Mouse (Mus musculus) cerebellum, adult 2 months (tissue): ENCODE results near the gene Zfp277. TPM values are rescaled to one million over a fixed set of nuclear protein-coding genes. Genes with fewer than 3 reads are reported as not detected.

Experiments
- DNase-seq, 2 experiments: peaks; one replicate each; pipeline ENCODE4 v3.0.0; 2021
- H3K27ac ChIP-seq: fragments of 200-500 bp; 2 replicates; pipeline ENCODE4 v1.5.1; 2012; ENCODE audit warnings: low read length, control low read depth, inconsistent platforms; ENCODE audit not compliant: insufficient read depth
- H3K27me3 ChIP-seq: fragments of 200-500 bp; 2 replicates; pipeline ENCODE4 v1.6.1; 2012; ENCODE audit warnings: inconsistent platforms, mild to moderate bottlenecking, low read length, moderate library complexity; ENCODE audit not compliant: control insufficient read depth, insufficient read depth
- H3K4me1 ChIP-seq: fragments of 200-500 bp; 2 replicates; pipeline ENCODE4 v1.6.1; 2011; ENCODE audit warnings: low read length; ENCODE audit not compliant: control insufficient read depth, insufficient read depth
- H3K4me3 ChIP-seq: fragments of 200-500 bp; replicated peaks from 2 replicates; pipeline ENCODE3; 2011; ENCODE audit warnings: mild to moderate bottlenecking, low read depth, low read length, control low read depth; ENCODE audit not compliant: insufficient read depth
- CTCF ChIP-seq: fragments of 200-500 bp; IDR thresholded peaks from 2 replicates; pipeline ENCODE4 v1.5.1; 2011; ENCODE audit warnings: low read depth, mild to moderate bottlenecking, control low read depth, low read length, moderate library complexity, borderline replicate concordance; ENCODE audit not compliant: insufficient read depth
- POLR2A ChIP-seq: fragments of 200-500 bp; IDR thresholded peaks from 2 replicates; pipeline ENCODE4 v1.6.1; 2011; ENCODE audit warnings: low read length, control low read depth, borderline replicate concordance; ENCODE audit not compliant: insufficient read depth
- WGBS: fragments of 180-500 bp; shearing (Covaris S2); methylation state at CpG from one replicate; pipeline ENCODE4 v1.1.7; 2018; 5-methylcytosine and 5-hydroxymethylcytosine counted together
- polyA plus RNA-seq: library from polyadenylated mRNA; depleted of rRNA; stranded (reverse); fragments of >200 nt; gene quantifications from 2 replicates; pipeline ENCODE4 v1.2.3, GENCODE M21; 2012

The Zfp277 gene
- polyA plus RNA-seq, 1 experiment, result 15.8 TPM

DNA sequence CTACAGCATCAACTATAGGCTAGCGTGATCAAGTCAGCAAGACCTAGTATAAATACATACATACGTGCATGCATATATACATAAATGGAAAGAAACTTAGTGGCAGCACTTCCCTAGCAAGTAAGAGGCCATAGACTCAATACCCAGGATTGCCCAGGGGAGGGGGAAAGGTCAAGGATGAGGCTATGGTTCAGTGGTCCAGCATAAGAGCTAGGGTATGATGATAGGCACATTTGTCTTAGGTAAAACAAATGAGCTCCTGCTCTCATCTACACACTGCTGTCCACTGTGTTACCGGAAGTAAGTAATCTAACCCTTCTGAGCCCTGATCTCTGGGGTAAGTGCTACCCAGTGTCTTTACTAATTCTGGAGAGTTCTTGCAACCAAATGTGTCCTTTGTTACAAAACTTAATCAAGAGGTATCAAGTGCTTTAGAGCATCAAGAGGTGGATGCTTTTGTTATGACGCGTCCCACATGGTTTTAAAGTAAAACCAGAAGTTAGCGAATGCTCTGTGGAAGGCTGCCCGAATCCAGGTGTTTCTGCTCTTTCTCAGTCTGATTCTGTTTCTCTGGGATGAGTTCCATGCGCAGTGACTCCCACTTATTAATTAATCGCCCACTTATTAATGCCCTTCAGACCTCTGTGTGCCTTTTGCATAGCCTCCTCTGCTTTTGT, 3.6 kb upstream of the Zfp277 start:
- 88% methylated on average over 9 of the region's 9 CpGs for WGBS
- H3K4me3 ChIP-seq, result no peak overlapping the region
- DNase-seq, result no peak
- TF ChIP-seq POLR2A (no peak), CTCF (no peak)
- peaks cover 4% of the 10 kb centered on the region; the same call in 1 of the 2 replicates for H3K4me1 ChIP-seq
- no peak overlapping the region for H3K27ac ChIP-seq
- no peaks in the 10 kb centered on the region for H3K27me3 ChIP-seq

DNA sequence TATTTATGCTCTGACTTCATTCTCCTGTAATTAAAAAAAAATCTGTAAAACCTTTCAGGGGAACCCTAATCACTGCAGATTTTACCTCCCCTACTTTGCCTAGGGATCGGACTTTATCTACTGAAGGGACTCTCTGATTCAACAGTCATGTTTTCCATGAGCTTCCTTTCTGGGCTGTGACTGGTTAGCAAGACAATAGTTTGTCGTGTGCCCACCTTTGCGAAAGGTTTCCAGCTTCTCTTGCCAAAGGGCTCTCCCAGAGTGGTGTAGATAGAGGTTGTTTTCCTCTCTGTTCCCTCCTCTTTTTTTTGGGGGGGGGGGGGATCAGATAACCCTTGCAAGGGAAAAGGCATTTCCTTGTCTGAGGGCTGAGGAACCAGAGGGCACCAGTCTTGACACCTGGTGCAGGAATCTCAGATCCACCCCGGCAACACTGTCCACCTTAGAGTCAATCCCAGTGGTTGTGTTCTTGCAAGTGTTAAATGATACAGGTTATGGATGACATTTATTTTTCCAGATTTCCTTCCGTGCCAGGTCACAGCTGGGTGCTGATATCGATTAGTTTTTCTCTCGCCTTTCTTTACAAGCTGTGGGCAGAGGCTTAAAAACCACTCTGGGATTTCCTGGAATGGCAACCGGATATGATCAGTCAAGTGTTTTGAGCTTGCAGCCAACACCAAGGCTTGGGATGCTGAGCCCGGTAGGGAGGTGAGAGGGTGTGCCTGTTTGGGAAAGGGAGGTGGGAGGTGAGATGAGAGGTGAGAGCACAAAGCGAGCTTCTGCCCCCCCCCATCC, 2.1 kb upstream of the Zfp277 start:
- H3K27ac ChIP-seq, result peak overlapping the region; percentile 87; the same call in 1 of the 2 replicates
- no peak for TF ChIP-seq CTCF
- no peak for TF ChIP-seq POLR2A
- 4% methylated on average over 10 of the region's 10 CpGs for WGBS
- H3K4me3 ChIP-seq, result peak overlapping the region; percentile 83
- DNase-seq, result peak; percentile 58 to 63
- H3K4me1 ChIP-seq, result peaks cover 4% of the 10 kb centered on the region; the same call in 1 of the 2 replicates
- no peaks in the 10 kb centered on the region for H3K27me3 ChIP-seq

DNA sequence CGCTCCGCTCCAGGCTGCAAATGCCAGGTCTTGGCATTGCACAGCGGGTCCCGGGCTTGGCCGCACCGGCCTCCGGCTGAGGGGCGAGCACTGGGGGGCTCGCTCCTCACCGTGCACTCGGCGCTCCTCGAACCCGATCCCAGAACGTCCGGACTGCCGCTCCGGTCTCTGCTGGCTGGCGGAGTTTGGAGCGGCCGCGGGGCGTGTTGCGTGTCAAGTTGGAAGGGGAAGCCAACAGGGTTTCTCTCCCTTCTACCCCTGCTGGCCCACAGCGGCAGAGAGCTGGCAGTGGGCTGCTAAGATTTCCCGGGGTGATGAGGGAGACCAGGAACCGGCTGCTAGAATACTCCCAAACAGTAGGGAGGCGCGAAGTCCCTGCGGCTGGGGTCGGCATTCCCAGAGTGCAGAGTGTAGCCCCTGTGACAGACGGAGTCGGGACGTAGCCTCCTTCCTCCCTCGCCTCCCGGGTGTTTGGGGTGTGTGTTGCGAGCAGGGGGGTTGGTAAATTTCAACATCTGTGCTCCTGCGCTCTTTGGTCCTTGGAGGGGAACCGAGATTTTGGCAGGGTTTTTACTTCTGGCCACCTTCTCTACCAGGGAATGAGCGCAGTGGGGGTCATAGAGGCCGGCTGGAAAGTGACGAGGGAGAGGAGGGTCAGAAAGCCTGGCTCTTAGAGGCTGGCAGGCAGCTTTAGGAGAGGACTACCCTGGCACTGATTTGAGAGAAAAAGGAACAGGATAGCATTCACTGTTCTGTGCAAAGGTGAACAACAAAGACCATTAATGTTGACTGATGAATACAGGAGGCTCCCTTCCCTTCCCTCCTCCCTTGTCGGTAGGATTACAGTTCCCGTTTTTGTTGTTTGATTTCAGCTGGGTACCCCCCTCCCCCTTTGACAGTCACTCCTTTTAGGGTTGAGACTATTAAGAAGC, 1.0 kb upstream of the Zfp277 start:
- DNase-seq, result peak; percentile 78 to 83
- under 1% methylated on average over 44 of the region's 44 CpGs for whole genome bisulfite sequencing
- TF ChIP-seq CTCF (no peak), POLR2A (peak; percentile 26; the same call in 1 of the 2 replicates)

DNA sequence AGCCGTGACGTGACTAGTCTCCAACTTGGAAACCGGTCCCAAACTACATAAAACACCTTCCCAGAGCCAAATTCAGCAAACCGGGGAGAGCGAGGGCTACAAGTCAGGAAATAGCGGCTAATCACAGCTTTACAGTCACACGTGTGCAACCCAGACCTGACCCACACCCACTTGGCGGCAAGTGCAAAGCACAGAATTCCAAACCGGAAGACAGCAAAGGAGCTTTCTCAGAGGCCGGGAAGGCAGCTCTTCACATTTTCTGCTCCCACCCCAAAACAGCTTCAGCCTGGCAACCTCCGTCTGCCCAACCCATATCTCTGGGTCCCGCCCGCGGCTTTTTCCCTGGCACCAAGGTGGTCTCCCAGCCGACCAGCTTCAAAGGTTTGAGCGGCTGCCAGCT, 496 bp downstream of the Zfp277 start:
- WGBS, result under 1% methylated on average over 16 of the region's 16 CpGs
- no peak for DNase-seq
- H3K4me3 ChIP-seq, result peak overlapping the region; percentile 83
- no peak overlapping the region for H3K27ac ChIP-seq
- TF ChIP-seq CTCF (no peak), POLR2A (no peak)
- H3K27me3 ChIP-seq, result no peaks in the 10 kb centered on the region
- H3K4me1 ChIP-seq, result peaks cover 4% of the 10 kb centered on the region; the same call in 1 of the 2 replicates

More for the DNA sequence above, 1.0 kb upstream of the Zfp277 start:
- Histone ChIP-seq H3K27me3 (no peaks in the 10 kb centered on the region), H3K4me3 (peak overlapping the region; percentile 83), H3K4me1 (peaks cover 4% of the 10 kb centered on the region; the same call in 1 of the 2 replicates), H3K27ac (peak overlapping the region; percentile 87)

DNA sequence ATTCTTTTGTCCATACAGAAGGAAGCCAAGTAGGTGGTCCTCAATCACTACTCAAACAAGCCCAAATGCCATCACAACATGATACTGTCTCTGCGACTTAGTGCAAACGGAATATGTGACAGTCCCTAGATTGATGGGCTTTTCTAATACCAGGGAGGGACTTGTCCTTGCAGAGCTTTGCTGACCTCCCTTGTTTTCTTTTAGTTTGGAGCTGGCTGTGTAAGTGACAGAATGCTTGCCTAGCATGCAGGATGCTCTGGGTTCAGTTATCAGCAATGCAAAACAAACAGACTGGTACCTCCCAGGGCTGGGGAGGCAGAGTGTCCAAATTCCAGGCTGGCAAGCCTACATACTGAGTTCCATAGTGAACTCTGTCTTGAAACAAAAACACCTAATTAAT, 7.7 kb downstream of the Zfp277 start:
- Histone ChIP-seq H3K27ac (no peak overlapping the region), H3K27me3 (no peaks in the 10 kb centered on the region), H3K4me3 (no peak overlapping the region), H3K4me1 (peaks cover 4% of the 10 kb centered on the region; the same call in 1 of the 2 replicates)
- TF ChIP-seq POLR2A (no peak), CTCF (no peak)
- DNase-seq, result no peak
- 71% methylated on average over 2 of the region's 2 CpGs for WGBS

DNA sequence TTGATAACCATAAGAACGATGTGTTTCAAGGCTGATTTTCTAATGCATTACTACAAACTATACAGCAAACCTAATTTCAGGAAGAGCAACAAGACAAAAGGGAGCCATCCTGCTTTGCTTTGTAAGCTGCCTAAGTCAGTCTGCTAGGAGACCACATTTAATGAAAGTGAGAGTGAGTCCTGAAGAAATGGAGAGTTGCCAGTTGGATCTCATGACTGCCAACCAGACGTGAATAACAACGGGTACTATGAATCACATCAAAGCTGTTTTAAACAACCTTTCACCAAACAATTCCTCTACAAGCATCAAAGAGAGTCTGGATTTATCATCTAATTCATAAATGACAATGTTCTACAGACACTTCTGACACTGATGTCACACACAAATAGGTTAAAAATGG, 11.6 kb downstream of the Zfp277 start:
- H3K4me1 ChIP-seq, result peaks cover 4% of the 10 kb centered on the region; the same call in 1 of the 2 replicates
- TF ChIP-seq CTCF, result no peak
- TF ChIP-seq POLR2A, result no peak
- no peak overlapping the region for H3K27ac ChIP-seq
- peak in 1 of 2 experiments; percentile 49 for DNase-seq
- no peak overlapping the region for H3K4me3 ChIP-seq
- WGBS, result 29% methylated on average over 3 of the region's 3 CpGs
- H3K27me3 ChIP-seq, result no peaks in the 10 kb centered on the region

DNA sequence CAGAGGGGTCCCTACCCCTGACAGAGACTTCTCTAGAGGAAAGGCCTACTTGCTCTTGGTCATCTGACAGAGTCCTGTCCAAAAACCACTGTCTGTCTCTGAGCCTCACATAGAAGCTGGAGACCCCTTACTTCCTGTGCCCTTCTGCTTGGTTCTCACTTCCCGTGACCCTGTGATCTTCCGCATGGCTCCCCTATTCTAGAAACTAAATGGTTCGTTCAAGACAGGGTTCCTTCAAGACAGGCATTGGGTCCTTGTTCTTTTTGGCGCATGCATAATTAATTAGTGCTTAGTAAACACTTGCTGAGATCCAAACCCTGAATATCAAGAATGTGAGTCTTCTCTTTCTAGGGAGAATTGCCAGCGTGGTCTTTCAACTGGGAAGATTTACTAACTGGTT, 14.6 kb downstream of the Zfp277 start:
- TF ChIP-seq CTCF (no peak), POLR2A (no peak)
- WGBS, result 71% methylated on average over 5 of the region's 5 CpGs
- H3K4me1 ChIP-seq, result peaks cover 4% of the 10 kb centered on the region; the same call in 1 of the 2 replicates
- no peak for DNase-seq
- no peak overlapping the region for H3K4me3 ChIP-seq
- no peaks in the 10 kb centered on the region for H3K27me3 ChIP-seq
- no peak overlapping the region for H3K27ac ChIP-seq
